Mouse (Mus musculus) inflammation-experienced regulatory T-cells, adult 16 weeks (primary cell): ENCODE measurements around the gene Vmn1r23. TPM values are rescaled to one million over a fixed set of nuclear protein-coding genes. Genes with fewer than 3 reads are reported as not detected.

Experiments used
- polyA plus RNA-seq: library from polyadenylated mRNA; unstranded; fragments of 100-300 nt; shearing (Covaris generic); gene quantifications from one replicate; pipeline ENCODE4 v1.2.1, GENCODE M21; 2017

The Vmn1r23 gene
- polyA plus RNA-seq: not detected

DNA sequence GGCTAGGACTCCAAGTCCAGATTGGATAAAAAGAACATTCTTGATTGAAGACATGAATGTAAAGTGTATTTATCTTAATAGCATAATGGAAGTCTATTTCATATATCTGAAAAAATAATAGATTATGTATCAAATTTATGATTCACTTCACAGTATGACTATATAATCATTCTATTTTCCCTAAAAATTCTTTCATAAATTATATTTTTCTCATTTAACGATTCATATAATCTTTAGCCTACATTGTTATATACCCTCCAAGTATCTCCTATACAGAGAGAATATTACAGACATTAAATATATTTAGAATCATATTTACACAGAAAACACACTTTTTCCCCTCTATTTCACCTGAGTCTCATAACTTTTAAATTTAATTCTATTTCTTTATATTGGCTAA is at the start of gene Vmn1r23:
Vmn1r23 (minus strand) TSS at position 101 of the 400 bp plus-strand sequence.

DNA sequence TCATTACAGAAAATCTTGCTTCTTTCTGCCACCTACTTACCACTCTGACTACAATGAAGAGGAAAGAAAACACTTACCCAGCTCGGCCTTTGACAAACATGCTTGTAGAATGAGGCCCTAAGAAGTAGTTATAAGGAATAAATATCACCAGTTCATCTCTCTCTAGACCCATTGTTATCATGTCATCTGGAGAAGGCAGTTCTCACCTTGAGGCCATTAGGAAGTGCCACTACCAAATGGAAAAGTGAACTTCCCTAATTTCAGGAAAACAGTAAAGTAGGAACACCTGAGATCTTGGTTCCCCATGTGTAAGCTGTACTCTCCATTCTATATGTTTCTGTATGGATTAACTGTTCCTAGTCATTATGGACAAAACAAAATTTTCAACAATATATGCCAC is 34.8 kb upstream of the Vmn1r23 start, which contains the start of gene Vmn1r24:
Vmn1r24 (minus strand) TSS at position 101 of the 400 bp plus-strand sequence.

DNA sequence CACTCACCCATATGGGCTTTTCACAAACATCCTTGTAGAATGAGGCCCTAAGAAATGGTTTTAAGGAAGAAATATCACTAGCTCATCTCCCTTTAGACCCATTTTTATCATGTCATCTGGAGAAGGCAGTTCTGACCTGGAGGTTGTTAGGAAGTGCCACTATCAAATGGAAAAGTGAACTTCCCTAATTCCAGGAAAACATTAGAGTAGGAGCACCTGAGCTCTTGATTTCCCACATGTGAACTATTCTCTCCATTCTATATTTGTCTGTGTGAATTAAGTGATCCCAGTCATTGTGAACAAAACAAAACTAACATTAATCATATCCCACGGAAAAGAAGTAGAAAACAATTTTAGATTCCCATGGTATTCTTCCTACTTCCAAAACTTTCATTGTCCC is 18.7 kb downstream of the Vmn1r23 start, which contains the start of gene Vmn1r22:
Vmn1r22 (minus strand) TSS at position 101 of the 400 bp plus-strand sequence.

Other genes starting within 250 kb of the Vmn1r23 start
- 8.0 TPM for gene Pyurf, start 234.8 kb downstream of the Vmn1r23 start, polyA plus RNA-seq
- gene Lancl2, start 224.3 kb downstream of the Vmn1r23 start, polyA plus RNA-seq: 8.4 TPM
- 24.1 TPM for gene Vopp1, start 101.7 kb downstream of the Vmn1r23 start, polyA plus RNA-seq
- gene Vmn1r21, start 76.5 kb downstream of the Vmn1r23 start, polyA plus RNA-seq: not detected
- gene Vmn1r22, start 18.8 kb downstream of the Vmn1r23 start, polyA plus RNA-seq: not detected
- not detected for gene Vmn1r24, start 34.7 kb upstream of the Vmn1r23 start, polyA plus RNA-seq
- not detected for gene Vmn1r25, start 54.0 kb upstream of the Vmn1r23 start, polyA plus RNA-seq
- not detected for gene Vmn1r26, start 88.3 kb upstream of the Vmn1r23 start, polyA plus RNA-seq